Mouse (Mus musculus): Measurements from ENCODE around the gene Slit3. TPM values are rescaled to one million over a fixed set of nuclear protein-coding genes. Genes with fewer than 3 reads are reported as not detected.
A peak's percentile ranks its signal among the peaks of the same experiment; 100 is the strongest.

Slit3 gene
- polyA plus RNA-seq, 1 experiment from 2014 or later: 28.0 TPM

DNA sequence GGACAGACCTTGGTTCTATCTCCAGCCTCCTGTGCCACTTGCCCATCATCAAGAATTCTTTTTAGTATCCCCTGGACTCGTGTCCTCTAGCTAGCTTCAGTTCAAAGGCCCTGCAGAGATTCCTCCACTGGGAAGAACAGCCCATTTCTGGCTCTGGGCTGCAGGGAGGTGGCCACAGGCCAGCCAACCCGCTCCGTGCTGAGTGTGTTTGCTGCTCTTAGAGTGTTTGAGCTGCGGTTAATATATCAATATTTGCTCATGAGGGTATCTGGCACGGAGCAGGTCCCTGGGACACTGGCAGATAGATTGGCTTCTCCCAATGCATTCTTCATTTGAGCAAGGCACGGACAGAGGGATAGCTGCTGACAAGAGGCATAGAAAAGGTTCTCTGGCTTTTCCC is 159.8 kb downstream of the Slit3 start:
- H3K4me2 ChIP-seq: no peak overlapping the region
- H3K9ac ChIP-seq: no peak overlapping the region
- no peaks in the 10 kb centered on the region for H3K9me3 ChIP-seq
- H3K27ac ChIP-seq: no peak overlapping the region
- H3K27me3 ChIP-seq: no peaks in the 10 kb centered on the region
- 84% methylated on average over 6 of the region's 6 CpGs for WGBS
- H3K36me3 ChIP-seq: no peaks in the 10 kb centered on the region
- H3K4me1 ChIP-seq: peaks cover 70% of the 10 kb centered on the region
- no peak overlapping the region for H3K4me3 ChIP-seq
- no peak for ATAC-seq (ENCODE audit: insufficient number of reproducible peaks, insufficient read depth, low FRiP score, low TSS enrichment, low read depth)

DNA sequence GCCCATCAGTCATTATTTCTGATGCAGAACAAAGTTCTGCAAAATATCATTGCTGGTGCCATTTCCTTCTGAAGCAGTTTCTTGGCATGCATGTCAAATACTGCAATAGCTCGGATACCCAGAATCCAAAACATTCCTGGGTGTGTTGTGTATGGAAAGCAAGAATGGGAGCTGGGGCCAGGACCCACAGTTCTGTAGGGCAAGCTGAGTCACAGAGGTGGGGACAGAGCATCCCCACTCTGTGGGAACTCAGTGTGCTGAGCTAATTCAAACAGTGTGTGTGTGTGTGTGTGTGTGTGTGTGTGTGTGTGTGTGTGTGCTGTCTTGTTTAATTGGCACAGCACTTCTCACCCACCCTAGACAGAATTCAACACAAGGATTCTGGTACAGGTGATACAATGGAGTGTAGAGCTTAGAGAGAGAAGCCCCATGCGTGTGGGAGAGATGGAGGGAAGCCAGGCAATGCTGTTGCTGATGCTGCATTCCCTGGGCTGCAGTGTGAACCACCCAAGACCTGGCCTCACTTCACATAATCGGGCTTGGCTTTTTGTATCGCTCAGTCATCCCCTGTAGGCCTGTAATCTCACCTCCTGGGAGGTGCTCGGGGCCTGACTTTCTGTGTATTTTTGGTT is 161.1 kb downstream of the Slit3 start:
- H3K4me1 ChIP-seq: peaks cover 57% of the 10 kb centered on the region
- H3K9ac ChIP-seq: no peak overlapping the region
- no peak overlapping the region for H3K4me3 ChIP-seq
- 59% methylated on average over 5 of the region's 5 CpGs for WGBS
- no peaks in the 10 kb centered on the region for H3K36me3 ChIP-seq
- no peaks in the 10 kb centered on the region for H3K9me3 ChIP-seq
- no peak for ATAC-seq (ENCODE audit: insufficient number of reproducible peaks, insufficient read depth, low FRiP score, low TSS enrichment, low read depth)
- H3K4me2 ChIP-seq: no peak overlapping the region
- peak overlapping the region; percentile 75 for H3K27ac ChIP-seq
- no peaks in the 10 kb centered on the region for H3K27me3 ChIP-seq

DNA sequence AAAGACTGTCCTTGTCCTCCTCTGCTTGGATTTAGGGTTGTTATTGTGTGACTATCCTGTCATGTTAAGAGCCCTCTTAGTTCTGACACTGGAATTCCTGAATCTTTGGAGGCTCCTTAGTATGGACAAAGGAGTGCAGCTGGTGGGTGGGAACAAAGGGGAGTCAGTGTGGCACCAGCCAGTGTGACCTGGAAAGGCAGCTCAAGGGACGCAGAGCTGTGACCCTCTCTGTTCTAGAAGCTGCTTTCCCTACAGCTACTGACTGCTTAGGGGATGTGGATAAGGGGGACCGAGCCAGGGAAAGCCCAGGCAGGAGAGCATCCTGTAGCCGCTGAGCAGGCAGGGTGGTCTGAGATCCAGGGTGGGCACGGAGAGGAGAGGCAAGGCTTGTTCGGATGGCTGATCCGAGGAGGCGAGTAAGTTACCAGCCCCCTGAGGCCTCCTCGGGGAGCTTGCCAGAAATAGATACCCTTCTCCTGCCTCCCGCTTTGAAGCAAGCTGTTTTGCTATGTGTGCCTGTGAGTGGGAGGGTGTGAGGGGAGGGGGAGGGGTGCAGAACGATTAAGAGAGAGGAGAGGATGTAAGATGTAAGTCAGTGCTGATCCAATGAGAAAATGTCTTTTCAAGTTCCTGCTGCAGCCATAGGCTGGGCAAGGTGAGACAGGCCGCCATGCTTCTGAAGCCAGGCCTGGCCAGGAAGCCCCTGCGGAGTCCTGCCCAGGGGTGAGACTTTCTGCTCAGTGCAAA is 162.0 kb downstream of the Slit3 start:
- peaks cover 55% of the 10 kb centered on the region for H3K4me1 ChIP-seq
- 13% methylated on average over 12 of the region's 12 CpGs for WGBS
- peak overlapping the region; percentile 75 for H3K27ac ChIP-seq
- H3K9ac ChIP-seq: 0 out of 2 replicates have a peak overlapping the region, but pooled peaks have one; percentile 44
- no peak overlapping the region for H3K4me3 ChIP-seq
- no peaks in the 10 kb centered on the region for H3K9me3 ChIP-seq
- no peaks in the 10 kb centered on the region for H3K27me3 ChIP-seq
- H3K4me2 ChIP-seq: peak overlapping the region; percentile 31
- peak; percentile 49 for ATAC-seq (ENCODE audit: insufficient number of reproducible peaks, insufficient read depth, low FRiP score, low TSS enrichment, low read depth)
- H3K36me3 ChIP-seq: no peaks in the 10 kb centered on the region

DNA sequence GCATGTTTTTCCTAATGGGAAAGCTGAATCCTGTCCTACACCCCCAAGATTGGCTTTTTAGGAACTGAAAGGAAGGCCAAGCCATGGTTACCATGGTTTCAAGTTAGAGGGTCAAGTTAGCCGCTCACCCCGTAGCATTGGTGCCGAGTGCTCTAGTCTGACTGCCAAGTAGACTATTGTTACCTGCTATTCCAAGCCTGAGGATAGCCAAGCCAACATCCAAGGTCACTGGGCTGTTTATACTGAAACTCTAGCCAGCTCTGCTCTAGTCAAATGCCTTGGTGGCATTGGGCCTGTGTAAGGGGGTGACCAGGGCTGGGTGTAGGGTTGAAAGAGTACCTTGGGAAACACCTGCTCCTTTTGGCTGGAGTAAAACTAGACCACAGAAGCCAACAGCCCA is 162.7 kb downstream of the Slit3 start:
- WGBS: 73% methylated on average over 3 of the region's 3 CpGs
- H3K9me3 ChIP-seq: no peaks in the 10 kb centered on the region
- no peaks in the 10 kb centered on the region for H3K27me3 ChIP-seq
- no peaks in the 10 kb centered on the region for H3K36me3 ChIP-seq
- H3K4me3 ChIP-seq: no peak overlapping the region
- H3K4me1 ChIP-seq: peaks cover 51% of the 10 kb centered on the region
- ATAC-seq (ENCODE audit: insufficient number of reproducible peaks, insufficient read depth, low FRiP score, low TSS enrichment, low read depth): no peak
- H3K27ac ChIP-seq: no peak overlapping the region
- H3K9ac ChIP-seq: no peak overlapping the region
- no peak overlapping the region for H3K4me2 ChIP-seq

DNA sequence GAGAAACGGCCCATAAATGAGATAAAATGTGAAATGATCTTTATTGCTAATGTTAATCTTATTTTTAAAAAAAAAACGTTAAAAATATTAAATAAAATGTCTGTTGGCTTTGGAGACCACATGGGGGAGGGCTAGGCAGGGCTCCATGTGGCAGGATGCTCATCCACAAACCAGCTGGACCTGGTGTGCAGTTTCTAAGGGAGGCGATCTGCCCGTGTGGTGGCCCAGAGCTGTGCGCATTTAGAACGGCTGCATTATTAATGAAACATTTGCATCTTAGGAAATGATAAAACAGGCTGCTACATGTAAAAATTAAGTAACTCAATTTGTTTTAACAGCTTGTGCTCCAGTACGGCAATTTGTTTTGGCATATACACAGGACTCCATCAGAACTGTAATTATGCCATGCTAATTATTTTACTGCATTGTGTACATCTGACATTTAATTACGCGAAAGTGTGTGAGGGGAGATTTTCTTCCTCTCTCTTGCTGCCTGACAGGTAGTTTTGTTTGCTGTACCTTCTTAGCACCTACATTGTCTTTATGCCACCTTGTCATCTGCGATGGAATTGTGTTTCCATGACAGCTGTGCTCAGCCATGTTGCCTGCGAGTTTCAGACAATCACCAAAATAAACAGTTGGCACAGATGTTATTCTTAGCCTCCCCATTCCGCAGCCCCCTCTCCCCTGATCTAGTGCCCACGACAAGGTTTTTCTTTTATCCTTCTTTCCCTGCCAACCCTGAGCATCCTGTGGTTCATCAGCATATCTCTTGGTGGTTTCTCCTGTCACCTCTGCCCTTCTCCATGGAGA is 165.8 kb downstream of the Slit3 start:
- Histone ChIP-seq H3K9ac (no peak overlapping the region), H3K36me3 (no peaks in the 10 kb centered on the region), H3K27ac (no peak overlapping the region), H3K4me1 (peaks cover 27% of the 10 kb centered on the region), H3K4me3 (no peak overlapping the region), H3K4me2 (no peak overlapping the region), H3K27me3 (no peaks in the 10 kb centered on the region), H3K9me3 (no peaks in the 10 kb centered on the region)
- ATAC-seq (ENCODE audit: insufficient number of reproducible peaks, insufficient read depth, low FRiP score, low TSS enrichment, low read depth): no peak
- 73% methylated on average over 13 of the region's 13 CpGs for WGBS

DNA sequence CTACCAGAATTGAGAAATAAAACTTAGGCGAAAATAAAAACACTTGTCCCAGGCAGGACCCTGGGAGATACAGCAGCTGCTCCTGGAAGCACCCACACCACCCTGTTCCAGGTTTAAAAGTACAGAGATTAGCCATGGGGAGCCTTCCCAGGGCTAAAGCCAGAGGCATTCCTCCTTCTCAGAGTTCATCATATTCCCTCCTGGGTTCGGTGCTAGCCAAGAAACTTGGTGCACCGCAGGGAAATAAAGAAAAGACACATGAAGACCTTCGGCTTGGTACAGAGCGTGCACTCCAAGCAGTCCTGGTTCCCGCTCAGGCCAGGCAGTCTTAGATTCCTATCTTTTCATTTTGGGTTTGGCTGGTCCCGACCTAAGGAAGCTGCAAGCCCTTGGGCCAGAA is 167.0 kb downstream of the Slit3 start:
- Histone ChIP-seq H3K36me3 (no peaks in the 10 kb centered on the region), H3K4me3 (no peak overlapping the region), H3K4me2 (no peak overlapping the region), H3K4me1 (peaks cover 19% of the 10 kb centered on the region), H3K9ac (no peak overlapping the region), H3K27ac (no peak overlapping the region), H3K27me3 (no peaks in the 10 kb centered on the region), H3K9me3 (no peaks in the 10 kb centered on the region)
- 87% methylated on average over 7 of the region's 7 CpGs for WGBS
- no peak for ATAC-seq (ENCODE audit: insufficient number of reproducible peaks, insufficient read depth, low FRiP score, low TSS enrichment, low read depth)

DNA sequence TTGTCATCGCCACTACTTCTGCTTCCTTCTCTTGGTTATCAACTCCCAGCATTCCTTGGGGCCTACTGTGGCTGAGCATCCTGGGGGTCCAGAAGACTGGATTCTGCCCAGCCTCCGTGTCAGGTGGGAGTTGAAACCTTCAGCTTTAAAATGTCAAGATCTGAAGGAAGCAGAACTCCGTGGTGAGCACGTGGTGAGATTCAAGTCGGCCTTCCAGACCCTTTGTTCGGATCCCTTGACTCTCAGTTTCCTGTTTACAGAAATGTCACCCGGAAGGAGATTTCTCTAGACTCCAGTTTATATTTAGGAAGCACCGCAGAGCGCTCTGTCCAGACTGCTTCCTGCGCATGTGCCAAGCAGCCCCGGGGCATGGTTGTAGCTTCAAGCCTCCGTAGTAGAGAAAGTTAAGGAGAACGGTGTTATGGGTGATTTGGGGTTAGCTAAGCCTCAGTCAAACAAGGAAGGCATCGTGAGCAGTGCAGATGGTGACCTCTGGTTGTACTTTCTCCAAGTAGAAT is 167.8 kb downstream of the Slit3 start:
- H3K36me3 ChIP-seq: no peaks in the 10 kb centered on the region
- H3K9me3 ChIP-seq: no peaks in the 10 kb centered on the region
- no peak for ATAC-seq (ENCODE audit: insufficient number of reproducible peaks, insufficient read depth, low FRiP score, low TSS enrichment, low read depth)
- peaks cover 18% of the 10 kb centered on the region for H3K4me1 ChIP-seq
- H3K4me2 ChIP-seq: no peak overlapping the region
- 58% methylated on average over 14 of the region's 14 CpGs for WGBS
- H3K27ac ChIP-seq: no peak overlapping the region
- no peak overlapping the region for H3K9ac ChIP-seq
- no peak overlapping the region for H3K4me3 ChIP-seq
- H3K27me3 ChIP-seq: no peaks in the 10 kb centered on the region

DNA sequence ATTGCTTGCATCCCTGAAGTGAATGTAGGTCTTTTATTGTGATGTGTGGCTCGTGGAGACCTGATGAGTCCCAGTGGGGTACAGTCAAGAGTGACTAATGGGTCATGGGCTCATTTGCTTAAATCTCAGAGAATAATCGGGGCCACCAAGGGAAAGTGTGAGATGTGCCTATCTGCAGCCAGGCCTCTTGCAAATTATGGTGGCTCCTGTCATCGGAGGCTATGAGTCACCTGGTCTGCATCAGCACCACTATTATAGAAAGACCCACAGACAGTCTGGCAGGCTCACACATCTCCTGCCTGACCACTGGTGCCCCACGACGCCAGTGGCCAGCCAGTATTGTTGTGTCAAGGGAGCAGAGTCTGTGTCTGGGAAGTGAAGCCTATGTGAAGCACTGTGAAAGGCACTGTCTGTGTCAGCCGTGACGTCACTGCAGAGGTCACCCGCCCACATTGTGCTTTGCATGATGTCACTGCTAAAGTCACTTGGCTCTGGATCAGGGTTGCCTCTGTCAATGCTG is 171.3 kb downstream of the Slit3 start:
- H3K9ac ChIP-seq: no peak overlapping the region
- H3K9me3 ChIP-seq: no peaks in the 10 kb centered on the region
- H3K27me3 ChIP-seq: no peaks in the 10 kb centered on the region
- no peak overlapping the region for H3K27ac ChIP-seq
- H3K4me1 ChIP-seq: peaks cover 35% of the 10 kb centered on the region
- H3K4me2 ChIP-seq: no peak overlapping the region
- no peaks in the 10 kb centered on the region for H3K36me3 ChIP-seq
- no peak overlapping the region for H3K4me3 ChIP-seq
- no peak for ATAC-seq (ENCODE audit: insufficient number of reproducible peaks, insufficient read depth, low FRiP score, low TSS enrichment, low read depth)
- WGBS: 82% methylated on average over 8 of the region's 8 CpGs

DNA sequence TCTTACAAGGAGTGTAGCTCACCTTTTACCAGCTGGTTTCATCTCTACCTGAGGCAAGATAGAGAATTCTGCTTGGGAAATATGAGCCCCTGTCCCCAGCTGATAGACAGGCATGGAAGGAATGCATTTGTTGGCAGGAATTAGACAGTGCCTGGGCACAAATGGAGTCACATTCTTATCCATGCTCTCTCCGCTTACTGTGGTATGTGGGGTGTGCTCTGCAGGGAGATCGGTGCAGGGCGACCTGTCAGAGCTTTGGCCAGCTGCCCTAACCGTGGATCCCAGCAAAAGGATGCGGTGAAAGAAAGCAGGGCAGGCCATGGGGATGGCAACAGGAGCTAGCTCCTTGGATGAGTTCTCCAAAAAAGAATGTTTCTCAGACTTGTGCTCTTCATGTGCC is 172.2 kb downstream of the Slit3 start:
- Histone ChIP-seq H3K4me1 (peaks cover 42% of the 10 kb centered on the region), H3K4me3 (no peak overlapping the region), H3K36me3 (no peaks in the 10 kb centered on the region), H3K27me3 (no peaks in the 10 kb centered on the region), H3K9me3 (no peaks in the 10 kb centered on the region), H3K9ac (no peak overlapping the region), H3K4me2 (no peak overlapping the region), H3K27ac (no peak overlapping the region)
- no peak for ATAC-seq (ENCODE audit: insufficient number of reproducible peaks, insufficient read depth, low FRiP score, low TSS enrichment, low read depth)
- whole genome bisulfite sequencing: 59% methylated on average over 5 of the region's 5 CpGs

DNA sequence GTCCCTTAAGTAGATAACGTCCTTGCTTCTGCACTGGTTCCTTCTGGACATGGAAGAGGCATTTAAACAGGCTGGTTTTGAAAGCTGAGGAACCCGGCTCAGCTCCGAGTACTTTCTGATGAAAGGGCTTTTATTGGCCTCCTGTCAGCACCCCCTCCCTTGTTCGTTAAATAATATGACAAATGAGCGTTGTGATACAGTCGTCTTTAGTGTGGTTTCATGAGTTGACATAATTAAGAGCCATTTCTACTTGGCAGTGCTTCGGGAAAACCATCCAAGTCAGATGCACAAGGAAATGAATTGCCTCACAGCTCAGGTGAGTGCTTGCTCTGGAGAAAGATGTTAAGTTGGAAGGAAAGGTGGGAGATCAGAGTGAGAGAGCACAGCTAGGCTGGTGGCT is 173.6 kb downstream of the Slit3 start:
- Histone ChIP-seq H3K4me2 (no peak overlapping the region), H3K27me3 (no peaks in the 10 kb centered on the region), H3K4me3 (no peak overlapping the region), H3K36me3 (no peaks in the 10 kb centered on the region), H3K9me3 (no peaks in the 10 kb centered on the region), H3K27ac (no peak overlapping the region), H3K9ac (no peak overlapping the region), H3K4me1 (peaks cover 53% of the 10 kb centered on the region)
- WGBS: 69% methylated on average over 7 of the region's 7 CpGs
- ATAC-seq (ENCODE audit: insufficient number of reproducible peaks, insufficient read depth, low FRiP score, low TSS enrichment, low read depth): no peak

DNA sequence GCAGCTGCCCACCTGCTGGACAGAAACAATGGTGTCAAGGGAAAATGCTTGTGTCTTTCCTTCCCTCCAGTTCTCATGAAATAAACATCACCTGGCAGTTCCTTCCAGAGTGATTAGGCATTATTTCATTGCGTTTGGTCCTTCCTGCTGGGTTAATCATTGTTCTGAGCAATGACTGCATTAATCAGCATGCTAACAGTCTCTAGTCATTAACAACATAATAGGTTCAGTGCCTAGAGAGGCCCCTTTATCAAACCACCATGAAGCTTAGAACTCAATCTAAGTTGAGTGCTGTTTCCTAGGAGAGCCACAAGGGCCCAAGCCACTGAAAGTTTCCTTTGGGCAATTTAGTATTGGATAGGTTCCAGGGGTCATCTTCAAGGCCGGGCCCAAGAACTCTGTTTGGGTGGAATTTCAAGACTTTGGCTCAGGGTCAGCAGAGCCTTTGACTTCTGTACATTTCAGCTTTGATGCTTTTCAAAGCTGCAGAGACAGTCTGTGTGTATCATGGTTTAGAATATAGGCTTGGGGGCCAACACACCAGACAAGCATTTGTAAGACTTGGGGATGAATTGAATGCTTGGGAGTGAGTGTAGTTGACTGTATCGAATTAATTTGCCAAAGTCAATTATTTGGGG is 174.3 kb downstream of the Slit3 start:
- 60% methylated on average over 3 of the region's 3 CpGs for WGBS
- H3K27ac ChIP-seq: no peak overlapping the region
- ATAC-seq (ENCODE audit: insufficient number of reproducible peaks, insufficient read depth, low FRiP score, low TSS enrichment, low read depth): no peak

More for the DNA sequence above, 174.3 kb downstream of the Slit3 start:
- H3K9ac ChIP-seq: no peak overlapping the region
- H3K4me1 ChIP-seq: peaks cover 59% of the 10 kb centered on the region
- no peaks in the 10 kb centered on the region for H3K36me3 ChIP-seq
- H3K9me3 ChIP-seq: no peaks in the 10 kb centered on the region
- no peak overlapping the region for H3K4me3 ChIP-seq
- H3K27me3 ChIP-seq: no peaks in the 10 kb centered on the region
- no peak overlapping the region for H3K4me2 ChIP-seq

Measured in embryonic facial prominence, embryonic 13.5 days (tissue).